Mouse (Mus musculus): ENCODE results near the gene Tusc2.

- TF ChIP-seq POLR2A (IDR thresholded peaks at IDR 0.05; ENCODE audit: low read depth, low read length) (no peak), CTCF (IDR thresholded peaks at IDR 0.05; ENCODE audit: extremely low read depth, insufficient read depth, insufficient read length, insufficient replicate concordance) (no peak)
Observed at GRCm38 (mm10) chr9:107587833-107588639, 25.0 kb downstream of the Tusc2 start.

All from spleen, adult 2 months (tissue).